Mouse (Mus musculus): ENCODE data around the gene Hoxa13.

The Hoxa13 gene

DNA sequence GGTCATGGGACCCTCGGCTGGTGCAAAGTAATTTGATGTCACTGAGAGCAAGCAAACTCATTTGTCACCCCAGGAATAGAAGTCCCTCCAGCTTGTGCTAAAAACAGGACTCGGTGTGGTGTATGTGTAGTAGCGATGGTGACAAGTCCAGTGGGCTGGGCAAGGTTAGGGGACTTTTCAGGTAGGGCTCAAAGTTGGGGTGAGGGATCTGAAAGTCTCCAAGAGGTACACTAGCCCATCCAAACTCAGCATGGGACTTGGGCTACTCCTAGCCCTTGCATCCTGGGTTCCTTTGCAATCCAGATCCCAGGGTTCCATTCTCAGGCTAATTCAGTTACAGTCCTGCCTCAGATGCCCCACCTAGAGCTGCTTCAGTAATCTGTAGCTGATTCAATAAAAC, 8.1 kb upstream of the Hoxa13 start:
- DNase-seq, result no peak

DNA sequence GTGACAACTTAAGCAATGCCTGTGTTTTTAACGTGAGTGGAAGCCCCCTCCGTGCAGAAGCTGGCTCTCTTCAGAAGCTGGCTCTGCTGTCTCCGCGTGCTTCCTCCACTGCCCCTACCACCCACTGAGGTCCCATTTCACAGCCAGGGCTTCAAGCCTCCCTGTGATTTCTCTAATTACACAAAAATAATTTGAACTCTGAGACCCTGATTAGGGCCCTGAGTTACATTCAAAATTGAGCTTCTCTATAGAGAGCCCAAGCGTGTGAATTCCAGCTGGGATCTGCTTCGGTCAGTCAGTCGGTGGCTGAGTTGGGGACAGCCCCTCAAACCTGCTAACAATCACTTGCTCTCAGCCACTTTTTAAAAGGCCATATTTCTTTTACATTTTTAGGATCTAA, 7.7 kb upstream of the Hoxa13 start:
- no peak for DNase-seq

DNA sequence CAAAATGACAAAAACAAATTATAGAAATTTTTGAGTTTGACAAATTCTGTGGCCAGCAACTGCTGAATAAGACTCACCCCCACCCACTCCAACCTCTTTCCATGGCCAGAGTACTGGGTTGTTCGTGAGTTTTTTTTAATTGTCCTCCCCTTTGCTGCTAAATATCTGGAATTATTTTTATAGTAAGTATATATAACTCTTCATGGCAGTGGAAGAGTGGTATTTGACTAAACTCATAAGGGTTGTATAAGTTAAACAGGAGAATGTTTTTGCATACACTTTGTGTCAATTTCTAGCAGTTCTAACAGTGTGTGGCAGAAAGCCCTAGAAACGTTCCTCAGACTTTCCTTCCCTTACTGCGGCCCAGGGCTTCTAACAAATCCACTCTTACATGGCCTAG, 7.0 kb upstream of the Hoxa13 start:
- no peak for DNase-seq

- no peak for DNase-seq
Measured at GRCm38 (mm10) chr6:52267221-52267620, 6.5 kb upstream of the Hoxa13 start.

GRCm38 (mm10) chr6:52266666-52266985, 5.9 kb upstream of the Hoxa13 start:
- DNase-seq, result no peak

DNA sequence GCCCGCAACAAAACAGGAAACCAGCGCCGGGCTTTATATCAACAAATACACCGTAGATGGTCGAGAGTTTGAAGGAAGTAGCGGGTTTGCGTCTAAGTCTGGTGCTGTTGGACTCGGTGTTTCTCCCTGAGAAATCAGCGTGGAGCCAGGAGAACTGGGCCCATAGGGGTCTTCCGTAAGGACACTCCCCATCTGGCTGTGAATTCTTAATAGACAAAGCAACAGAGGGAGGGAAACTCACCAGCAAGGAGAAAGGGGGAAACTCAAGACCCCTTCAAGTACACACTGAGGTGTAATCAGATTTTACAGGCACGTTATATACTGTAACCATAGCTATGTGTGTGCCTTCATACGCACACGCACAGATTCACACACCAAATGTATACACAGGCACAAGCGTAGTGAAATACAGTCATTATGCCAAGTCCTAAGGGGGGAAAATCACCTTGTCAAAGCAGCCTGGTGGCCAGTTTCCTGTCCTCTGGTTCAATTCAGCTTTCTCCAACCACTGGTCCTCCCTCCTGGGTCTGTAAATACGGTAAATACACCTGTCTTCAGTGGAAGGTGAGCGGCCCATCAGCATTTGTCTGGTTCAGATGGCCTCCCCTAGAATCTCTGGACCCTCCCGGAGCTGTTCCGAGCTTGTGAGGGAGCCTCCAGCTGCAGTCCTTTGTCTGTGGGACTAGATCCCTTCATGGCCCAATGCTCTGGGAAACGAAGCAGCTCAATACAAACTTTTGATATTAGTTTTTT, 5.4 kb upstream of the Hoxa13 start:
- no peak for DNase-seq

GRCm38 (mm10) chr6:52265306-52265912, 4.7 kb upstream of the Hoxa13 start:
- no peak for DNase-seq

DNA sequence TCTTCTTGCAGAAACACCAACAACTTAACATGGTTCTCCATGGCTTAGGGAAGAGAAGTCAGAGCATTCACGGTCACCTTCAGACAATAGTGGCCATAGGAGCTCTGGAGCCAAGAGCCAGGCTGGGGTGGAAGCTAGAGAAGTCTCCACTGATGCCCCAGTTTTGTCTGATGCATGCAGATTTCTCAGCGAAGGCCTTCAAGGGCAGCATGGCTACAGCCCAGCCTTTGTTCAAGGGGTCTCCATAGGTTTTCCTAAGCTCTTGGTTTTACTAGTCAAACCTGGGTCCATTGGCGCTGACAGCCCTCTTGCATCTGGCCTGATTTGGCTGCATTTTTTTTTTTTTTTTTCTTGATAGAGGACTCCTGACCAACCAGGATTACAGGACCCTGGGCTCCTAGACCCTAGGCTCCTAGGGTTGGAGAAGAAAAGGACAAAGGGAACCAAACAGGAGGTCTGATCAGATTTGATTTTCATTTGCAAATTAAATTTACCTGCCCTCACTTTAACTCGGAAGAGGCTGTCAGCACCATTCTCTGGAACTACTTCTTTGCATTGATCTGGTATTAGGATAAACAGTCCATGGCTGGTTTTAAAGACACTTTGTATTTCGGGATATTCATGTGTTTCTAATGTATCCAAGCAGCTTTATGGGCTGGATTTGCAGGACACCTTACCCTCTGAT, 3.6 kb upstream of the Hoxa13 start:
- DNase-seq, result no peak

DNA sequence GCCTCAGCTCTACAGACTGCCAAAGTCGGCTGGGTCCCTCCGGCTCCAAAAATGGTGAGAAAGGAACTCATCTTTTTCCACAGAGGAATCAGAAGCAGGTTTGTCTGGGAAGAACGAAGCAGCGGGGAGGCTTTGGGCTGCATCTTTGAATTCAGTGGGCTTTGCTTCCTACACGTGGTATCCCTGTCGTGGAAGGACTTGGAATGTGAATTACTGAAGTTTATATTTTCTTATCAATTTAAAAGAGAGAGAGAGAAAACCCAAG, 2.6 kb upstream of the Hoxa13 start:
- DNase-seq, result no peak

DNA sequence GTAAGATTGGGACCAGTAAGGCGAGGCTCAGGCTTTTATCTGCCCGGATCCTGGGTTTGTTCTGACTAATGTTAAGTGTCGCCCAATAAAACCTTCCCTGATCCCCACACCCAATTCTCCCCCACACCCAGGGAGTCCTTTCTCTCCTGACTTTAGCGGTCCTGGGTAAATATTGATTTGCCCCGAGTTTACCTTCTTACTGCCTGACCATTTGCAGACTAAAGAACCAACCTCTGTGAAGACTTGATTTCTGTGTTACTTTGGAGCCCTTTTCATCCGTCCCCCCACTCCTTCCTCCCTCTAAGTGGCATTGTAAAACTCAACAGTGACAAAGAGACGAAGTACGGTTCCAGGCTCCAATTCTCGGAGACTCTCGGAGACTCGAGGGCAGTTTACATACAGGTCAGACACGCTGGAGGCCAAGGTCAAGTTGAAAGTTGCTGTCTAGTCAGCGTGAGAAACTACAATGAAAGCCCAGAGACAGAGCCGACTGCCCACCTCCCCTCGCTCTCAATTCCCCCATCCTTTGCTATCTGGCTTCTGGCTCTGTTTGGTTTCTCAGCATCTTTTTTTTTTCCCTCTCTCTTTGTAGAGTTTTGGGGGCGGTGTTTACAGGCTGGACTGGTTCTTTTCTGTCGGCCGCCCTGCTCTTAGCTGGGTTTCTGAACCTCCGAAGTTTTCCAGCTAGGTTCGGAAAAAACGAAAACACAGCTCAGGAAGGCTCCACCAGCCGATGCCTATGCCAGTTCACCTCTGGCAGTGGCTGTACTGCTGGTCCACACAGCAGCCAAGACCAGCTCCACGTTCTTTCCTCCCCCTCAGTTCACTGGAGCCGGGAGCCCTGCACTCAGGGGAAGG, 2.0 kb upstream of the Hoxa13 start:
- no peak for DNase-seq

DNA sequence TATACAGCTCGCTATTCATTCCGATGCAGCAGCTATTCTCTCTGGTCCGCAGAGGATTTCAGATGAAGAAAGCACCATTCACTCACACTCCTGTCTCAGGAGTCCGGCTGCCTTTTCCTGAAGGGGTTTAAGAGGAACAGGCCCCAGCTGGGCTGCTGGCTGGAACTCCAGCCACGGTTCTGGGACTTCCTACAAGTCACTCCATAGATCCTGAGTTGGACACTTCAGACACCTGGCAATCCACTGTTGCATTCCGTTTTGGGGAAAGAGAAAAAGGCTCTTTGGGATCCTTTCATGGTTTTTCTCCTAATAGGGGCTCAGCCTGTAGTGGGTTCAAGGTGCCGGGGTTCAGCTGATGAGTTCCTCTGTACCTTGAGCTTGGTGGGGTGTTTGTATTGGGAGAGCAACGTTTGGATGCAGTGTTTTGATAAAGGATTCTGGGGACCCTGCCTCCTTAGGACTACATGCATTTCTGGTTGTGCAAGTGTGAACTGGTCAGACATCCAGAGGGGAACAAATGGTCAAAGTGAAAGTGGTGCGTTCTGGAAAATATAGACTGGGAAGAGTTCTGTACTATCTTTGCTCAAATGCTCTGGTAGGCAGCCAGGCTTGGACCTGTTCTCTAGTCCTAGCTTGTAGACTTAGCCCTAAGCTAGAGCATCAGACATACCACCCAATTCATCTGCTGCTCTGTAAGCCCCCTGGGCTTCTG, 1.2 kb upstream of the Hoxa13 start:
- DNase-seq, result no peak

DNA sequence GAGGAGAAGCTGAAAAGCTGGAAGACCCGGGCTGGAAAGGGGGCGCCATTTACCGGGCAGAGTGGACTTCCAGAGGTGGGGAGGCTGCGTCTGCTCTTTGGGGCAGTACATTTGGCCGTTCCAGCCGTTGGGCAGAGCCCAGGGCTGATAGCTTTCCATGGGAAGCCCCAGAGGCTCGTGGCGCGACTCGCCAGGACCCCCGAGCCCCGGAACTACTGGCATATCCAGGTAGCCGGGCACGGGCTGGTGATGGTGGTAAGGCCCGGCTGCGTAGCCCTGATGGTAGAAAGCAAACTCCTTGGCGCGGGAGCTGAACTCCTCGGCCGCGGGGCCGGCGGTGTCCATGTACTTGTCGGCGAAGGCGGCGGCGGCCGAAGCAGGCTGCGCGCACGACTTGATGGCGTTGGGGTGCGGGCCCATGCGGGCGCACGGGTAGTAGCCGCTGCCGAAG, 844 bp downstream of the Hoxa13 start:
- no peak for DNase-seq

GRCm38 (mm10) chr6:52259081-52259790, 1.4 kb downstream of the Hoxa13 start:
- no peak for DNase-seq

GRCm38 (mm10) chr6:52256956-52257355, 3.7 kb downstream of the Hoxa13 start:
- DNase-seq, result peak; percentile 90

DNA sequence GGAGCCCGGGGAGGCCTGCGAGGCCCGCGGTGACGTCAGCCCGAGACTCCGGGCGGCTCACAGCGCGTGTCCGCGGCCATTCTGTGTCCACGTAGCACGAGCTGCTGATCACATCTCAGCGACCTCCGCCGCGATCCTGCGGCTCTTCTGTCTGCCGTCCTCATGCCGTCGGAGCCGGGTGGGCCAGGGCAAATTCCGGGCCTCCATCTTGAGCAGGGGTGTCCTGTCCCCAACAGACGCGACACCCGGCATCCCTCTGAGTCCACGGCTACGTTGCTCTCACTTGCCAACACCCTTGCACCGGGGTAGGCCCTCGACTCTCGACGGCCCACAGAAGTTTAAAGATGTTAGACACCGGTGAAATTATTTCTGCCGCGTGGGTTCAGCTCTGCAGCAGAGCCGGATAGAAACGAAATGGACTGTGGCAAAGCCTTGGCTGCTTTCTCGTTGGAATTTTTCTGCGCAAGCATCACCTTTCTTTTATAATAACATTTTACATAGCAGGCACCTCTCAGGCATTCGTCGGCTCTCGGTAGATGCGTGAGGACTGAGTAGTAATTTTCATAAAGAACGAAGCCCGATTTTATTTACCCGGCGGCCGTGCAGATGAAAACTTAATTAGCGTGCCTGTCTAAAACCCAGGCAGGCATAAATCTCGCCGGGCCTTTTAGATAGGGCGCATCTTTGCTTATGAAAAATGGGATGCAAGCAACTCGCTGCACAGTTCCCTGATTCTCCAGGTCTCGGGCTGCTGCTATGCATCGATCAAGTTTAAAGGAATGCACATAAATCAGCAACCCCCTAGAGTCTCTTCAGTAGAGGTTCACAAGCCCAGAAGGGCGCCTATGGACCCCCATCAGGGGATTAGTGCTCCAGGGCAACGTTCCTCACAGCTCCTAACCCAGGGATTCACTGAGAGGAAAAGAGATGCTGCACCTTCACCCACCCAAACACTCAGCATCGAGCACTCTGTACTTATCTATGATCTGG, 6.9 kb downstream of the Hoxa13 start:
- DNase-seq, result no peak

DNA sequence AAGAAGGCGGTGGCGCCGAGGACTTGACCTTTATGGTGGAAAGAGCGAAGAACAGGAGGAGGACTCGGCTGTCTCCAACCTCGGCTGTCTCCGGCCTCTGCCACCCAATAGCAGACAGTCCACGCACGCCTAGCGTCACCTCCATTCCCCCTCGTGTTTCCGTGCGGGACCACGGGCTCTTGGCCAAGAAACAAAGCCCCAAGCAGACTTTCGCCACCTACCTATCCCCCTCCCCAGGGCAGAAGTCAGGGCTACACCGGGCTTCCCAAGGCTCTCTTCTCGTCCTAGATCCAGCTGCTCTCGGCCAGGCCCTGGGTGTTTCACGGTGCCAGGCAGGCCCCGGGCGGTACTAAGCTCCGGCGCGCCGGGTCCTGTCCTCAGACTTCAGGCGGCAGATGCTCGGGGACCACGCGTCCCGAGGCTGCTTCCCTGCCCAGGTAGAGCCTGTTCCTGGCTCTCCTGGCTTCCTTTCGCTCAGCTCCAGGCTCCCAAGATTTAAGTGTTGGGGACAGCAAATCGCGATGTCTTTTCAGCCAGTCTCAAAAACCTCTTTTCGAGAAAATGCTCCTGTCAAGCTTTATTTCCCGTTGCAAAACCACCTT, 7.8 kb downstream of the Hoxa13 start:
- no peak for DNase-seq

GRCm38 (mm10) chr6:52252016-52252774, 8.5 kb downstream of the Hoxa13 start:
- no peak for DNase-seq

DNA sequence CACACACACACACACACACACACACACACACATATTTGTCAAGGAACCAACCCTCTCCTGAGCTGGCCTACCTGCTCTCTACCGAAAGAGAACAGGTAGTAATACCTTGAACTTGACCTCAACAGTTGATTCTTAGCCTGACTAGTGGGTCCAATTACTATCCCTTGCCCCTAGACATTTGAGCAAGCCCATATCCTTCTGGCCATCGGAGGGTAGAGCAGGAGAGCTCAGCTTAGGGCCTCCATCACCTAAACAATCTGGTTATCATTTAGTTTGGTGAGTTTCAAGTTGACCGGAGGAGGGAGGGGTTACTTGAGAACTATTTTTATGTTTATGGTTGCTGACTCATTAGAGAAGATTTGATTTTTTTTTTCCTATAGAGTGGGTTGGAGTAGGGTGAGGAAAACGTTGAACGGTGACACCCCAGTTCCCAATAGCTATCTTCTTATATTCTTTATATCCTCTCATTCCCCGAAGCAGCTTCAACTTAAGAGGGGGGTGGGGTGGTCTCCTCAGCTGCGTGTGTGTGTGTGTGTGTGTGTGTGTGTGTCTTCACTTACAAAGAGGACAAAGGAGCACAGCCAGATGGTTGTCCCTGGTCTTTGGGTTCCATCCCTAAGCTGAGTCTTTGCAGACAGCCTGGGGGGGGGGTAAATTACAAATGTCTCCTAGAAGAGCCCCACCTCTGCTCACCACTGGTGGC, 9.4 kb downstream of the Hoxa13 start:
- no peak for DNase-seq

DNA sequence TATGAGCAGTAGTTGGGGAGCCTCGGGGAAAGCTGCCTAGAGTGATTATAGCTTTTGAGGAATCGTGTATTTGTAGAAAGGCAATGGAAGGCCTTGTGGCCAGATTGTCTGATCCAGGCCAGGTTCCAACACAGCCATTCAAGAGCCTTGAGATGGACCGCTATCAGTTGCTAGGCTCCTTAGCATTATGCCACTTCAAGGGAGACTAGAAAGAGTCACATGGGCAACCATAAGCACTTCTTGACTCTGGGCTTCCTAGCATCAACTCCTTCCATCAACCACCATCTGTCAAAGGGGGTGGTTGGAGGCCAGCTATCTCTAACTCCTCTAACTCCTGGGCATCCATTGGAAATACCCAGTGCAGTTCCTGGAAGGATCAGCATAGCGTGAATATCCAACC, 10.9 kb downstream of the Hoxa13 start:
- no peak for DNase-seq
